Mouse (Mus musculus) heart, adult 11 months (tissue): ENCODE measurements around the gene Ms4a6d.
A peak's percentile ranks its signal among the peaks of the same experiment; 100 is the strongest.

Experiments used
- DNase-seq: peaks from one replicate; pipeline ENCODE4 v3.0.0; 2022

Gene Ms4a6d

DNA sequence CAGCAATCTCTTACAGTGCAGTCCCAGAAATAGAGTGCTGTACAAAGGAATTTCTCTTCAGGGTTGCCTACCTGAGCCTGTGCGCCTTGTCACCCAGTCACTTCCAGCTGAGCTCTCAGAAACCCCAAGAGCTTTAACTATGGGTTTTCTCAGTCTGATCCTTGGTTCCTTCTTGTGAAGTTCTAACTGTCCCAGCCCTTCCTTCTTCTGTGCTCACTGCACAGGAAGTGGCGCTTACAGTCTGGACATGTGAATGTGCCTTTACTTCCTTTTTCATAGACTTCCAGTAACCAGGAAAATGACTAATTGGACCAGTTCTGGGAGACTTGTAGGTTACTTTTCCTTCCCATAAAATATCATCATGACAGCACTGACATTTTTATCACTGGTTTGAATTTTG, at the start of gene Ms4a6d:
Gene Ms4a6d (minus strand): TSS at position 247 of the 400 bp plus-strand sequence.
- peak; percentile 92 for DNase-seq

DNA sequence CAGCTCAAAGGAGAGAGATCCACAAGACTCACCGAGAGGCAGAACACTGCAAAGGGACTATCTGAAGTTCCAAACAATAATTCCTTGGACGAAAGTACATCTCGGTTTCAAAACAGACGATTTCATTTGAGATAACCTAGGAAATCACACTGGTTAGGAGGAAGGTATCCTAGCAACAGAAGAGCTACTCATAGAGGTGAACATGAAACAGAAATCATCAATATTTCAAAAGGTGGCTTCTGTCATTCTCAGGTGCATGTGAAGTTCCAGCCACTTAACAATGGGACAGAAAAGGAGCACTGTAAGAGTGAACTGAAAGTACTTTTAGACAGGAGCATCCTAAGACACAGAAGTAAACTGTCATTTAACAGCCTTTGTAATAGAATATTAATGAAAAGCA, 44.9 kb upstream of the Ms4a6d start:
- DNase-seq: no peak

DNA sequence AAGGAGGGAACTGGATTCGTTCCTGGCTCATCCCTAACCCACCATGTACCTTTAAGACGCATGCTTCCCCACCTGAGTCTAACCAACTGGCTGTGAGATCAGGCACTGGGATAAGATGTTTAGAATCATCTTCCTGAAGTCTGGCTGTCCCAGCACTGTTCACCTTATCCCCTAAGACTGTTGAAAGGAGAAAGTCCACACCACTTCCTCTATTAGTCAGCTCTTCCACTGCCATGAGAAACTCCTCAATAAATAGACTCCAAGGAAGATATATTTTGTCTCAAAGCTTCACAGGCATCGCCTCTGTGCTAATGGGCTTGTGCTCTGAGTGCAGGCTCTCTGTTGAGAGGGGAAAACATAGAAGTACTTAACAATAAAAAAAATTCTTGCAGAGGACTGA, 41.5 kb upstream of the Ms4a6d start:
- DNase-seq: no peak

DNA sequence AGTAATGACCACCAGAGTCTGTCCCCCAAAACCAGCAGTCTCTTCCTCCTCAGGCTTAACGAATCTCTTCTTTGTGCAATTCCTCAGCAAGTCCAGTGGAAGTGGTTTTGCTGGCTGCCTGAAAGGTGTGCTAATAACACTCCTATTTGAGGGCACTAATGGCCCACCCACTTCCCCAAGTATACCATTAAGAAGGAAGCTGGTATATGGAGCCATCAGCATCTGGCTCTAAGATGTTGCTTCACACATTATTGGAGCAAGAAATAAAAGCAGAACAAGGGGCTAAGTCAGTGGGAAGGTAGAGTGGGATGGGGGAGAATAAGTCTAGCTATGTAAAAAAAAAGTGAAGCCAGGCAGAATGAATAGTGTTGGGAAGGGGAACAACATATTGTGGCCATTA, 36.1 kb upstream of the Ms4a6d start, which contains the start of gene Ms4a3:
Gene Ms4a3 (minus strand): TSS at position 120 of the 400 bp plus-strand sequence.
- DNase-seq: no peak

DNA sequence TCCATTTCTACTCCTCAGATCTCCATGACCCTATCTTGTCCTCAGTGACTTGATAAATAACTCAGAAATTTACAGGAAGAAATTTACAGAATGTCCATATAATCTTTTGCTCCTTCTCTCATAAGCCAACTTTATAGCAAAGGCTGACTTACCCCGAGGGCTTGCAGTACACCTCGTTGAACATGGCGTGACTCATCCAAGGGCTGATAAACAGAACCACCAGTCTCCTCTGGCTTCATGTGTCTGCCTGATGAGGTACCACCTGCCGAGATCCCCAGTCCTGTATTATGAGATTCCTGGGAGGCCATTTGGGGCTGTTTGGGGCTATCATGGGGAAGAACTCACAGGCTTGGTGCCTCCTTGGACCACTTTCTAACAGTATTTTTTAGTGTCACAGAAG, 34.4 kb upstream of the Ms4a6d start:
- no peak for DNase-seq

DNA sequence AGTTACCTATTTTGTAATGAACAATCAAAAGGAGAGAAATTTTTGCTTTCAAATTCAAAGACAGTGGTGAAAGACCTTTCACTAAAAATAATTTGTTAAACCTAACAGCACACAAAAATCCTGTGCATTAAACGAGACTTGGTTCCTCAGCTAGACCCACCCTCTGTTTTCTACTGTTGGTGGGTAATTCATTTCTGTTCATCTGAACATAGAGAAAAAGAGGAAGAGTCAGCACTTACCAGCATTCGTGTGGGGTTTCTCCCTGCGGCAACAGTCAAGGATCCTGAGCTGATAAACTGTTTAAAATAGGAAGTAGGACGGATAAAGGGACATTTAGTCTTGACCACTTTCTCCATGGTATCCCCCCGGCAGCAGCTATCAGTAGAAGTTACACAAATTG, 30.9 kb upstream of the Ms4a6d start:
- no peak for DNase-seq

DNA sequence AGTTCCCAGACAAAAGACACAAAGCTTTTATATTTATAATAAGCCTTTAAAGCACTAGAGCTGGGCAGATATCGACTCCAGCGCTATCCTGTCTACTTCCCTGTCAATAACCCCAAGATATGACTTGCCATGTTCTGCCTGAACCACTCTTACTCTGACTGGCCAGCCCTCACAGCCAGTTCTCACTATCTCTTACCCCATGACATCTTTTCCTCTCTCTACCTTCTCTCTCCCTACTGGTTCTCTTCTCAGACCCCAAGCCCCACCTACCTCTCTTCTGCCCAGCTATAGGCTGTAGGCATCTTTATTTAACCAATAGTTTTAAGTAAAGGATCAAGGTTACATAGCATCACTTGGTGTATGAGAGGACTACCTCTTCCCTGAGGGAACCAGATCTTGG, 29.7 kb upstream of the Ms4a6d start:
- DNase-seq: no peak

DNA sequence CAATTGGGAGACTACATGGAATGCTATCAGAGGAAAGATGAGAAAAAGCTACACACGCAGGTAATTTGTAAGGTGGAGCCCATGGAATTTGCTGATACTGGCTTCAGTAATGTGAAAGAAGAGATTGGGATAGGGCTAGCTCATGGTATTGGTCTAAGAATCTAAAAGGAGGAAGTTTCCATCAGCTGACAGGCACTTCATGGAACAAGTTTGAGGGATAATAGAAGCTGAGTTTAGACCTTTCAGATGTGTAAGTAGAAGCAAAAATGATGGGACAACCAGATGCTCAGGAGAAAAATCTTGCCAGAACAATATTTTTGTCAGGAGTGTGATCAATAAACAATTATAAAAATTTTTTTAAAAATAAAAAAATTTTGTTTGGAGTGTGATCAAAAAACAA, 29.1 kb upstream of the Ms4a6d start:
- DNase-seq: no peak

DNA sequence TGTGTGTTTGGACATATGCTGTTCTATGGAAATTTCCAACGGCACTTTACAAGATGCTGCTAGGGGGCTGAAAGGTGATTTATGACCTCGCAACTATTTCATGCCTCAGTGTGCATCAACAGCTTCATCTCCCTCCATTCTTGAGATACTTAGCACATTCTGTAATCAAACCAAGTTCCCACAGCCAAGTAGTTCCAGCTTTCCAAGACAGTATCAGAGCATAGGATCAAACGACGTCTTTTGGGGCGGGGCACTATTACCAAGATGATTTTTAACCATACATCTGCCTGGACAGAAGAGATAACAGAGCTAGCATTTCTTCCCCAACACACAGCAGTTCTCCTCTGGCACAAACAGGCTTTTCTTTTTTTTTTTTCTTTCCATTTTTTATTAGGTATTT, 20.6 kb upstream of the Ms4a6d start:
- no peak for DNase-seq

DNA sequence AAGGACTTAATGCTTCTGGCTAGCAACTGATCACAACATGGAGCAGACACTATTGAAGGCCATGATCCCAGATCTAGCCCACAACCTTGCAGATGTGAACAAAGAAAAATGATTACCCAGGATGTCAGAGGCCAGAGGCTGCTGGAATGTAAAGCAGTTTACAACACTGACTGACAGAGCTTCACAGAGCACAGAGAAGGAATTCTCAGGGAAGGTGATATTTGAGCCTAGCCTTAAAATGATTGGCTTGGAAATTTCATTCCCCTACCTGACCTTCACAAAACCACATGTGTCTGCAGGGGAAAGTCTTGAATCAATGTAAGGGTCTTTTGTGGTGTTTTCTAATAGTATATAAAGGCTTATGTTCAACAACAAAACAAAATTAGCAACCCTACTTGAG, 20.2 kb upstream of the Ms4a6d start:
- DNase-seq: no peak

DNA sequence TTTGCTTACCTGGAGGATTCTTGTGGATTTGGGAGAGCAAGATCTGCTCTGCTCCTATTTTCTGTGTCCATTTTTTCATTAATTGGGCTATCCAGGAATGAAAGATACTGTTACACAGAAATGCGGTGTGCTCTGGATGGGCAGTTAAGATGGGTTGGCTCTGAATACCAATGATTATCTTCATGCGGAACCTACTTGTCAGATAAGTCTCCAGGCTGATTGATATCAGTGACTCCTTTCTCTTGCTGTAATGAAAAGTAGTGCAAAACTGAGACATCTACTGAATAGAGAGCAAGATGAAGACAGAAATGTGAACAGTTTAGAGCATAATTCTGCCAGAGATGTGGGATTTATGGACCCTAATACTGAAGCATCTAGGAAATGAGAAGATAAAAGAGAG, 18.9 kb upstream of the Ms4a6d start, which contains the start of gene Ms4a2:
Gene Ms4a2 (minus strand): TSS at position 169 of the 400 bp plus-strand sequence.
- DNase-seq: no peak

DNA sequence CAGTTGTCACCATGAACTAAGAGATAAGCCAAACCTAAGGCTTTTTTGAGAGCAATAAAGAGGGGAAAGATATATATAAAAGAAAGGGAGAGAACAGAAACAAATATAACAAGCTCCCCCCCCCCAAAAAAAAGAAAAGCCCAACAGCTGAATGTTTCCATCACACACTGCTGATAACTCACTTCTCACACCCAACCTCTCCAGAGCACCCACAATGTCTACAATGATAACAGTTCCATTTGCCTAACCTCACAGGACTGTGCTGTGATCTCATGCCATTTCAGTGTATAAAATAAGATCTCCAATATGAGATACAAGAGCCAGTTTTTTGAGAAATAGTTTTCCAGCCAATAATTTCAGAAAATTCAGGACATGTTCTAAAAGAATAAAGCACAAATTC, 13.3 kb upstream of the Ms4a6d start:
- DNase-seq: no peak

DNA sequence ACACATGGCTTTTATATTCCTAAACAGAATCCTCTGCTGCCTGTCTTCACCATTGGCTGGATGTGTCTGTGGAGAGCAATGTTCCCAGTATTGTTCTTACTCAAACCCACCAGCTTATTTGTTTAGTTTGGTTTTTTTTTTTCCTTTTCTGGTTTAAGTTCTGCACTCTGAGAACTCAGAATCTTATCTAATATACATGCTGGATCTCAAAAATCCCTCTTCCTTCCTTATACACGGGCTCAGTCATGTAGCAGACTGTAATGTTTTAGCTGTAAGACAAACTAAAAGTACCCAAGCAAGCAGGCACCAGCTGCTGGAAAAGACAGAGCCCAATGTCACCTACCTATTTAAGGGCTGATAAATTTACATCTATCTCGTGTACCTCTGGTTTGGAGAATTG, 10.2 kb upstream of the Ms4a6d start:
- DNase-seq: no peak

DNA sequence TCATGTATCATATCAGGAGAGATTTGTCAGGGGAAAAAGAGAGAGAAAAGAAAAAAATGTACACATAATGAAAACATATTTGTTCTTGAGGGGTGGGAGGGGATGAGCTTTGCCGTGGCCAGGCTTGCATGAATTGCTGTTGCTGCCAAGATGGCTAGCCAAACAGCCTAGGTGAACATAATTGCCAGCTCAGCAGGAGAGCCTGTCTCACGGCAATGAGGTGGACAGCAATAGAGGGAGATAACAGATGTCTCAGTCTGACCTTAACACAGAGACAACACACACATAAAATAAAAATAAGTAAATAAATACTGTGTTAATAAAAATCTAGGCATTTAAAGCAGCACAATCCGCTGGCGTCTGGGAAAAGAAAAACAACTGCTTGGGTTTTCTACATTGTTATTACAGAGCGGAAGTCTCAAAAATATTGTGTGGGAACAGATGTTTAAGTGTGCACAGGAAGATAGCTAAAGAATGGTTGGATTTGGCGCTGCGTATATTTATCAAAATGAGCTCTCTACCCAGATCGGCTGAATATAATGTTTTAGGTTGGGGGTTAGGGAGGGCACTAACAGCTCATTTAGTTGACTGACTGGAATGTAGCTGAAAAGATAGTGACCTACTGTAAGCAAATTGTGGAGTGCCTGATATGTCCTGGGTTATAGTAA, 9.3 kb upstream of the Ms4a6d start:
- DNase-seq: no peak

DNA sequence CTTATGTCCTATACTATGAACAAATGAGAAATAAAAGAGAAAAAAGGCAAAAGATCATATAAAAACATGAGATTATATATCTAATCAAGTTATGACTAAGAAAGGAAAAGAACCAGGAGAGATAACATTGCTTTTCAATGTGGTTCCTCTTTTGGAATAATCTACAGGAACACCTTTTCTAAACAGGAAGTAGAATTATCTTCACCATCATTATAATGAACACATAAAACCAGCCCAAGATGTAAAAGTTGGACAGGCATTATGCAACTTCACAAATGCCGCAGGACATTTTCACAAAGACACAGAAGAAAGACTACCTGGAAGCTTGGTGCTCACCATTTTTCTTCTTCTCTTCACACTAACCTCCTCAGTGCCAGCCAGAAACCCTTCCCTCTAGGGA, 8.4 kb upstream of the Ms4a6d start:
- no peak for DNase-seq

DNA sequence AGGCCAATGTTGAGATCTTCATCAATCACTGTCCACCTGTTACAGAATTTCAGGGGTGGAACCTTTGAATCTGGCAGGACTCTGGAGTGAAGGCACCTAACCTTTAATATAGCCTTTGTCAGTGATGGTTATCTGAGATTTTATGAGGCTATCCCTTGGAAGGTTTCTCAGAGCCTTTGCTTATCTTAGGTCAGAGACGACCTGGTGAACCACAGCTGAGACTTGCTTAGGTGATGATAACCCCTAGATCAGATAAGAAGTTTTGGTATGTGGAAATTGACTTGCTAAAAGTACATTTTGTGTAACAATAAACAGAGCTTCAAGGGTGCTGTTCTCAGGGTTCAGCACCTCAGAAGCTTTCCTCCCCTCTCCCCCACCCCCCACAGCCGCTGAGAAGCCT, 7.6 kb upstream of the Ms4a6d start:
- DNase-seq: no peak

DNA sequence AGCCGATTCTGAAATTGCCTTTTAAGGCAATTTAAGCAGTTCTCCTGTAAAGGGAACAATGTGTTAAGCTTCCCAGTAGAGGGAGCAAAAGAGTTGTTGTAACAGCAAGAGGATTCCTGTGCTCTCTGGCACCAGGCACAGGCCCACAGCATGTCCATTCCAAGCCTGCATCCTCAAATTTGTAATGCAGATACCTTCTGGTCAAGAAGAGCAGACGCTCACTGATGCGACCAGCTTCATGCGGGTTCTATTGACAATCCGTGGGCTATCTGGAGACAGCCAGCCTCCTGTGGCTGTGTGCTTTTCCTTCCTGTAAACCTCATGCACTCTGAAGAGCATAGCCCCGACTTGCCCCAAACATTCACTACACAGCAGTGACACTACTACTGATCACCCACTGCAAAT, 6.9 kb upstream of the Ms4a6d start:
- peak; percentile 82 for DNase-seq

DNA sequence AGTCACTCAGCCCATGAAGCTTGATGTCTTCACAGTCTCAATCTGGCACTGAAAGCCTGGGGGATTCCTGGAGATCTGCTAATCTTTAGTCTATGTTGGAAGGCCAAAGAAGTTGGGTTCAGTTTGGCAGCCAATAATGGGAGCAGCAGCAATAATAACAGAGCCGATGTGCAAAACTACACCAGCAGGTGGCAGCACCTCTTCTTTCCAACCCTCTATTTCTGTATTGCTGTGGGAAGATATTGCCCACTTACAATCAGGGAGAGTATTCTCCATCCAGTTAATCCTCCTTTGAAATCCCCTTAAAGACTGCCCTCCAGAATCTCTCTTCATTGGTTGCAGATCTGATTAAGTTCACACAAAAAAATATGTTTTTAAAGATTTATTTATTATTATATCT, 3.5 kb upstream of the Ms4a6d start:
- no peak for DNase-seq

DNA sequence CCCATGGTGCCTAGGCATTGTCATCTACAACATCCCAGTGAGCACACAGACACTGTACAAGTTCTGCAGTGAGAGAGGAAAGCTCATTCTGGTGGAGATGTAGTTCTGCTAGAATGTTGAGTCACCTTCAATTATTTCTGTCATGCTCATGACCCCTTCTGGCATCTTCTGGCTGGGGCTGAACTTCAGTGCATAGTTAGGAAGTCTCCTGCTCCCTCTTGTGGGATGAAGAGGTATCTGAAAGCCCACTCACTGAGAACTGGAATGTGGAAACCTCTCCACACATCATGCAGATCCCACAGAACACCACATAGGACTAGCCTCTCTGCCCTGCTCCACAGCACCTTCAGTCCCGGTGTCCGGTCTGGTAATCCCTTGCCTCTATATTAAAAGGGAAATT, 2.6 kb downstream of the Ms4a6d start:
- DNase-seq: peak; percentile 91

DNA sequence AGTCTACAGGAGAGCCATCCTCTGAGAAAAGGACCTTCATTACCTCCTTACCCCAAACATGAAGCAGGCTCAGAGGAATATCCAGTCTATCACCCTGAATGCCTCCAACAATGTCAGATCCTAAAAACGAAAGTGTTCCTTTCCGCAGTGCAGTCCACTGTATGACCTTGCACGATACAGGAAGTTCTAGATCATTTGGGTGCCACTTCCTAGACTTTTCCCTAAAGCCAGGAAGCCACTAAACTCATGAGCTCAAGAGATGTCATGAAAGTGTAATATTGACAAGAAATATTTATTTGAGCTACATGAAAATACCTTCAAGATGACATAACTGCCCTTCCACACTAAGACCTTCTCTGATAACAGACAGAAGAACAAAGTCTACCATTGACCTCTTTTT, 3.3 kb downstream of the Ms4a6d start:
- no peak for DNase-seq

DNA sequence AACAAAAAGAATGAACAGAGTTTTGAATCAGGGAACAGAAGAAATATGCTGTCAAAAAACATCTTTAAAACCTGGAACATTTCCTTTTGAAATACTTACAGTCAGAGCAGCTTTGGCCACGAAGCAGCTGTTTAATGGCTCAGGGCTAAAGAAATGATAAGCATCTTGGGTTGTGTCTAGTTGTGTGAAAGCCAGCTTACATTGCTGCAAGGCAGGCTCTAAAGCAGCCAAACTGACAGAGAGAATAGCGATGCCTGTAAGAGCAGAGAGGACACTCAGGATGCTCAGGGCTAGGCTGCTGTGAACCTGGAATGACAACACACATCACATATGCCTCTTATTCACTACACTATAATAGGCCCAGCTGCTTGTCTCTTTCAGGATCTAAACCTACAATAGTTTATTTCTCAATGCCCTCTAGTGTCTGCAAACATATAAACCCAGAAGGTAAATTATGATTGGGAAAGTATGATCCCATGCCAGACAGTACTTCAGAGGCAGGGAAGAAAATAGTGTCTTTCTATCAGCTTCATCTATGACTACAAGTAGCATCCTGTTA, 14.7 kb downstream of the Ms4a6d start:
- peak; percentile 85 for DNase-seq

DNA sequence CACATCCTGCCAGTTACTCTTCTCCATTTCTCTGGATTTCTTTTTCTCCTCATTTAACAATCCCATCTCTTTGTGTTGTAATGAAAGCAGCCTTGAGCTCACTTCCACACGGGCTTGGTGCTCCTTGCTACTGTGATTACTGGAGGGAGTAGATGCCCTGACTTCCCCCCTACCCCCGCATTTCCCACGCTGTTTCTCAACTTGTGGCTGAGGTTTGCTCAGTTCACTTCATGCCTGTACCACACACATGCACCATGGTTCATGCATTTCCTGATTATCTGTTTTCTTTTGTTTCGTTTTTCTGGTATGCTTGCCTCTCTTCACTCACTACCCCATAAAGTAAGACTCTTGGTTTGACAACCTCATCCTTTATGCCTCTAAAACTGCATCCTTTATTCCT, 15.4 kb downstream of the Ms4a6d start:
- peak; percentile 84 for DNase-seq

DNA sequence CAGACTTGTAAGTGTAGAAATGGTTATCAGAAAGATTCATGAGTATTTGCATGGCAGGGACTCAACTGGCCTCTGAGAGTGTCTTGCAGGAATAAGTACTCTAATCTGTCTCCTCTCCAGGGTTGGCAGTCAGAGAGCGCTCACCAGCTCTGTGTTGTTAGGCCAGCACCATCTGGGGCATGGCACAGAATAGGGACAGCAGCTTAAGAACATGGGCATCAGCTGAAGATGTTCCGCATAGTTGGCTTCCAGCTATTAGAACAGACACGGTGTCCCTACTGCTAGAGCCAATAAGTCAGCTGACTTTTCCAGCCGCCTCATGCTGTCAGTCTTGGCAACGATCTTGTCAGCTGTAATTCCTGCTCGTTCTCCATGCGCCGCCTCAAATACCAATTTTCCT, 29.7 kb downstream of the Ms4a6d start:
- no peak for DNase-seq

DNA sequence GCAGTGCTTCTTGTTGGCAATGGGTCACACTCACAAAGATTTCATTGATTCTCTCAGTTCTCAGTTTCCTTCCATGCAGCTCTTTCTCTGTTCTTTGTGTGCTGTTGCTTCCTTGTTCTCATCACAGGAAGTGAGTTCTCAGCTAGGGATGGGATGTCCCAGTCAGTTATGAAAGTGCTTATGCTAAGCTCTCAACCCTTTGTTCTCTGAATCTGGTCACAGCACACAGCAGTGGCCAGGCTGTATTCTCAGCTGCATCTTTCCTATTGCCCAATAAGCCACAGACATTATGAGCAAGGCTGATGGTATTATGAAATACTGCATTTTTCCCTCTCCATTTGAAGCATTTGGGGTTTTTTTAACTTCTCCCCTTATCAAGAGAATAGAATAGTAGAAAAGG, 45.1 kb downstream of the Ms4a6d start:
- DNase-seq: peak; percentile 96

DNA sequence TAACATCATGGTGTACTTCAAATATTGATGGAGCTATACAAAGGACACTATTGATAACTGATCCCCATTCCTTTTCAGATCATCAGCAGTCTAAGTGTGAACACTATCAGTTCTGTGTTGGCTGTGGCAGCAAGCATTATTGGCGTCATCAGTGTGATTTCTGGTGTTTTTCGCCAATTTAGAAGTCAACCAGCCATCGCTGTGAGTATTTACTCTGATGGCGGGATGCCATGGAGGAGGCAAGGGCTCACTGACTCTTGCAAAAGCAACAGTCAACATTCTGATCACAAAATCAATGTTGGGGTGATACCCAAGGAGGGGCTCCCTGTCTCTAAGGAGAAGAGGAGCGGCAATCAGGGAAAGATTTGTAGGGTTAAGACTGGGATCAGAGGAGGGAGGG, 49.9 kb downstream of the Ms4a6d start:
- no peak for DNase-seq
